Mouse (Mus musculus) CD4-positive, CD25-positive, alpha-beta regulatory T cell, adult 9 weeks (primary cell): ENCODE measurements around the gene Gmpr2. TPM values are rescaled to one million over a fixed set of nuclear protein-coding genes. Genes with fewer than 3 reads are reported as not detected.

Experiments used
- polyA plus RNA-seq: library from polyadenylated mRNA; unstranded; fragments of 100-300 nt; shearing (Covaris generic); gene quantifications from one replicate; pipeline ENCODE4 v1.2.1, GENCODE M21; 2017

Gene Gmpr2
- polyA plus RNA-seq = 58.4 TPM

GRCm38 (mm10) chr14:55671833-55672740, at the start of gene Gmpr2, which contains the start of gene Nedd8:
Gmpr2 (plus strand) TSS chr14:55671941.
Nedd8 (minus strand) TSS chr14:55672124.

GRCm38 (mm10) chr14:55635523-55636007, 36.2 kb upstream of the Gmpr2 start, which contains the start of gene Ipo4:
Ipo4 (minus strand) TSS chr14:55635957.

DNA sequence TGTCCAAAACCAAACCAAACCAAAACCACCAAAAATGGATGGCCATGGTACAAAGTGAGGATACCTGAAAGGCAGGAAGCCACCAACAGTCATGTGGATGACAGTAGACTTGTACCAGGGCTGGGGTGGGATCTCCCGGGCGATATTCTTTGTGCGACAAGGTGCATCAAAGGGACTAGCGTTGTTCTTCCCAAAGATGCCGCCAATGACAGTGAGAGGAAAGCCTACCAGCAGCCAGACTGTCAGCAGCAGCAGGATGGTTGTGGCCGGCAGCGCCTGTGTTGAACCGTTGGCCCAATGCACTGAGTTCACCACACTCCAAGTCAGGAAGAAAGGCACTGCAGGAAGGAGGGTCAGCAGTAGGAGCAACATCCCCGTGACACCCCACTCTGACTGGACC, 33.9 kb upstream of the Gmpr2 start, which contains the start of gene Gm49378:
Gene Gm49378 (minus strand): TSS at position 101 of the 400 bp plus-strand sequence.

GRCm38 (mm10) chr14:55643060-55643907, 28.5 kb upstream of the Gmpr2 start, which contains the start of gene Tm9sf1:
Tm9sf1 (minus strand) TSS chr14:55643806.

GRCm38 (mm10) chr14:55649884-55650283, 21.9 kb upstream of the Gmpr2 start, which contains the start of gene Tssk4:
Tssk4 (plus strand) TSS chr14:55650184.

GRCm38 (mm10) chr14:55659960-55660573, 11.7 kb upstream of the Gmpr2 start, which contains the start of gene Mdp1:
Mdp1 (minus strand) TSS chr14:55660508.

GRCm38 (mm10) chr14:55681160-55682117, 9.7 kb downstream of the Gmpr2 start, which contains the start of gene Tinf2:
Tinf2 (minus strand) TSS chr14:55681820.

DNA sequence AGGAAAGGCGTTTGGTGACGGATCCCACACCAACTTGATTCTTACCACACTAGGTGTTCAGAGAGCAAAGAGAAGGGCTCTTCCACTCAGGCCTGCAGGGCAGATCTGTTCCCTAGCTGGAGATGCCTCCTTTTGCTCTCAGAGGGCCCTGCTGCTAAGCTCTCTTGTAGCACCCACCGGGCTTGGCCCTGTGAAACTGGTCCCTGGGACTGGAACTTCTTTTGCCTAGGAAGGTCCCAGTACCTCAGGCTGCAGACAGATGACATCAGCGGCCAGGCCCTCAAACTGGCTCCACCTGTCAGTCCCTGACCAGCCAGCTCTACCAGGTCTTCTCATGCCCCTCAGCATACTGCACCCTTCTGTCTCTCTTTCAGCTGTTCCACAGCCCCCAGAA, 42.0 kb downstream of the Gmpr2 start, which contains the start of gene Tgm1:
Gene Tgm1 (minus strand): TSS at position 198 of the 394 bp plus-strand sequence.

DNA sequence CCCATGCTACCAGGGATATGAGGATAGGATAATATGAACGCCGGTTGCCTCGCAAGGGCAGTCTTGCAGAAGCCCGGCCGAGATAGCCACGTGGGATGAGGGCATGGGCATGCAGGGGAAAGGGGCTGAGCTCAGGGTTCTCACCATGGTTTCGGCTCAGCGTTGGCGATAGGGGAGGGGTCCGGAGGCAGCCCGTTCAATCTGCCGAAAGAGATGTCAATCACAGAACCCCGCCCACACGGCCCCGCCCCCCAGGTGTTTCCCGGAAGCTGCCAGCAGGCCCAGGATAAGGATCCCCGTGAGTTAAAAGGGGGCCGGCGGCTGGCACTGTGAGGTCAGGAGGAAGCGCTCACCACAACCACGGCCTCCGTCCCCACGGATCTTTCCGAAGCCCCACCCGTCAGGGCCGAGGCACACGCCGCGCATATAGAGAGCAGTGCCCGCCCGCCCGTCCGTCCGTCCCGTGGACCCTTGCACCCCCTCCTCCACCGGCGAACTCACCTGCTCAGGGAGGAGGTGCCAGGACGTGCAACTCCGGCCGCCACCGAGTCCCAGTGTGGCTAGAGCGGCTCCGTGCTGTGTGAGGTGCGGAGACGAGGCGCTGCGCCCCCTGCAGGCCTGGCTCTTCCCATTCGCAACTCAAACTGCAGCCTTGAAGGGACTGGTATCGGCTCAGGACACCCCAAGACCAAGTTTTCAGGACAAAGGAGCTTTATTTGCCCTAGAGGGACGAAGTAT, 50.1 kb downstream of the Gmpr2 start, which contains the start of gene Rabggta:
Gene Rabggta (minus strand): TSS at position 564 of the 738 bp plus-strand sequence.

Other genes with a start within 250 kb of the Gmpr2 start
- 47.2 TPM for gene Dhrs4, start 193.2 kb upstream of the Gmpr2 start, polyA plus RNA-seq
- not detected for gene Carmil3, start 181.3 kb upstream of the Gmpr2 start, polyA plus RNA-seq
- not detected for gene Cpne6, start 161.5 kb upstream of the Gmpr2 start, polyA plus RNA-seq
- 0.12 TPM for gene Nrl, start 147.0 kb upstream of the Gmpr2 start, polyA plus RNA-seq
- 48.4 TPM for gene Pck2, start 131.7 kb upstream of the Gmpr2 start, polyA plus RNA-seq
- 170 TPM for gene Dcaf11, start 111.9 kb upstream of the Gmpr2 start, polyA plus RNA-seq
- gene A730061H03Rik, start 111.5 kb upstream of the Gmpr2 start, polyA plus RNA-seq = 4.8 TPM
- not detected for gene Fitm1, start 96.3 kb upstream of the Gmpr2 start, polyA plus RNA-seq
- 1,184 TPM for gene Psme1, start 93.8 kb upstream of the Gmpr2 start, polyA plus RNA-seq
- gene Emc9, start 86.6 kb upstream of the Gmpr2 start, polyA plus RNA-seq = 48.1 TPM
- gene Psme2, start 80.8 kb upstream of the Gmpr2 start, polyA plus RNA-seq = 937 TPM
- gene Rnf31, start 80.2 kb upstream of the Gmpr2 start, polyA plus RNA-seq = 64.3 TPM
- gene Irf9, start 68.4 kb upstream of the Gmpr2 start, polyA plus RNA-seq = 237 TPM
- gene Rec8, start 53.9 kb upstream of the Gmpr2 start, polyA plus RNA-seq = 8.1 TPM
- 53.3 TPM for gene Ipo4, start 36.0 kb upstream of the Gmpr2 start, polyA plus RNA-seq
- 2.8 TPM for gene Gm49378, start 34.0 kb upstream of the Gmpr2 start, polyA plus RNA-seq
- 96.0 TPM for gene Tm9sf1, start 28.1 kb upstream of the Gmpr2 start, polyA plus RNA-seq
- gene Tssk4, start 21.8 kb upstream of the Gmpr2 start, polyA plus RNA-seq = 1.6 TPM
- 112 TPM for gene Mdp1, start 11.4 kb upstream of the Gmpr2 start, polyA plus RNA-seq
- 496 TPM for gene Nedd8, start 183 bp downstream of the Gmpr2 start, polyA plus RNA-seq
- 66.3 TPM for gene Tinf2, start 9.9 kb downstream of the Gmpr2 start, polyA plus RNA-seq
- gene Tgm1, start 42.0 kb downstream of the Gmpr2 start, polyA plus RNA-seq = 0.26 TPM
- gene Rabggta, start 50.3 kb downstream of the Gmpr2 start, polyA plus RNA-seq = 90.8 TPM
- 54.2 TPM for gene Dhrs1, start 73.7 kb downstream of the Gmpr2 start, polyA plus RNA-seq
- gene Nop9, start 73.8 kb downstream of the Gmpr2 start, polyA plus RNA-seq = 12.1 TPM
- not detected for gene Cideb, start 86.5 kb downstream of the Gmpr2 start, polyA plus RNA-seq
- not detected for gene Ltb4r2, start 89.5 kb downstream of the Gmpr2 start, polyA plus RNA-seq
- gene Ltb4r1, start 94.0 kb downstream of the Gmpr2 start, polyA plus RNA-seq = 1.4 TPM
- not detected for gene Adcy4, start 112.2 kb downstream of the Gmpr2 start, polyA plus RNA-seq
- 79.6 TPM for gene Ripk3, start 116.9 kb downstream of the Gmpr2 start, polyA plus RNA-seq
- not detected for gene Nfatc4, start 151.2 kb downstream of the Gmpr2 start, polyA plus RNA-seq
- 1.7 TPM for gene Nynrin, start 182.1 kb downstream of the Gmpr2 start, polyA plus RNA-seq
- 0.25 TPM for gene Cbln3, start 212.5 kb downstream of the Gmpr2 start, polyA plus RNA-seq
- 90.5 TPM for gene Khnyn, start 213.0 kb downstream of the Gmpr2 start, polyA plus RNA-seq
- 86.9 TPM for gene Sdr39u1, start 228.4 kb downstream of the Gmpr2 start, polyA plus RNA-seq